Mouse (Mus musculus) urinary bladder, postnatal 10 days (tissue): ENCODE results near the gene Slc35a3.
"Not testable (repeated sequence)": the region's sequence is repeated elsewhere in the genome, so short reads cannot be mapped to it uniquely, and the experiment has no call there.

ENCODE experiments used
- DNase-seq: peaks from one replicate; pipeline ENCODE4 v3.0.0; 2022; ENCODE audit warnings: low spot score

The Slc35a3 gene

GRCm38 (mm10) chr3:116712436-116712881, at the start of gene Slc35a3:
Slc35a3 (minus strand) TSS chr3:116712831.
- no peak for DNase-seq

DNA sequence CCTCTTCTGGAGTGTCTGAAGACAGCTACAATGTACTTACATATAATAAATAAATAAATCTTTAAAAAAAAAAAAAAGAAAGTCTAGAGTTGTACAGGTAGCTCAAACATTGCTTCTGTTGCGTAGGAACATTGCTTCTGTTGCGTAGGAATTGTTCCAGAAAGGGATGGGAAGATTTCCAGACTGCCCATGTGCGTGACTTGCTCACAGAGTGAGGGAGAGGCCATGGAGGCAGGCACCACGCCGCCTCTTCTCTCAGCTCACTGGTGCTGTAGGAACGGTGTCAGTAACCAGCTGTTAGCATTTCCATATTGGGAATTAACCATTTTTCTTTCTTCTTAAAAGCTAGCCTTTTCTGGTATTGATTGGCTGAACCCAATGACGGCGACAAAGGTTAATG, 40.2 kb upstream of the Slc35a3 start:
- DNase-seq, result no peak

GRCm38 (mm10) chr3:116751191-116751860, 38.7 kb upstream of the Slc35a3 start:
- no peak for DNase-seq

DNA sequence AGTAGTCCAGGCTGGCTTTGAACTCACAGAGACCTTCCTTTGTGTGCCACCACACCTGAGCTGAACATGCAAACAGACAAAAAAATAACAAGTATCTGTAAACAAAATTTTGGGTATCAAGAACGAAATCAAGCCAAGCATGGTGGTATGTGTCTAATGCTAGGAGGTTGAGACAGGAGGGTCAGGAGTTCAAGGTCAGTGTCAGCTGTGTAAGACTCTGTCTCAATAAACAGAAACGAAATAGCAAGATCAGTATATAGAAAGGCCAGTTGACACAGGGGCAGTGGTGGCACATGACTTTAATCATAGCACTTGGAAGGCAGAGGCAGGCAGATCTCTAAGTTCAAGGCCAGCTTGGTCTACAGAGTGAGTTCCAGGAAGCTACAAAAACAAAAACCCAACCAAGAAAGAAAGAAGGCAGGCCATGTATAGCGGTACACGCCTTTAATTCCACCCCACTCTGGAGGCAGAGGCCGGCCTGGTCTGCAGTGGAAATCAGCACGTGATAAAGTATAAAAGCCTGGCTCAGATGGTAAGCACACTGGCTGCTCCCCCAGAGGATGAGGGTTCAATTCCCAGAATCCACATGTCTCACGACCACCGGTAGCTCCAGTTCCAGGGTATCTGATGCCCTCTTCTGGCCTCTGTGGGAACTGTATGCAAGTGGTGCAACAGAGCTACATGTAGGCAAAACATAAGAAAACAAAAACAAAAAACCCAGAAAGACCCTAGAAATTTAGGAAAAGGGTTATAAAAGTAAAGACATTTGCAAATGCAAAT, 36.0 kb upstream of the Slc35a3 start:
- DNase-seq, result no peak

DNA sequence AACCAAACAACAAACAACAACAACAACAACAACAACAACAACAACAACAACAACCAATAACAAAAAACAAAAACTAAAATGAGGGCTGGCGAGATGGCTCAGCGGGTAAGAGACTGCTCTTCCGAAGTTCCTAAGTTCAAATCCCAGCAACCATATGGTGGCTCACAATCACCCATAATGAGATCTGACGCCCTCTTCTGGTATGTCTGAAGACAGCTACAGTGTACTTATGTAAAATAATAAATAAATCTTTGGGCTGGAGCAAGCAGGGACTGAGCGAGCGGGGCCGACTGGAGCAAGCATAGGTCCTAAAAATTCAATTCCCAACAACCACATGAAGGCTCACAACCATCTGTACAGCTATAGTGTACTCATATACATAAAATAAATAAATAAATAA, 35.0 kb upstream of the Slc35a3 start:
- not testable (repeated sequence) for DNase-seq

DNA sequence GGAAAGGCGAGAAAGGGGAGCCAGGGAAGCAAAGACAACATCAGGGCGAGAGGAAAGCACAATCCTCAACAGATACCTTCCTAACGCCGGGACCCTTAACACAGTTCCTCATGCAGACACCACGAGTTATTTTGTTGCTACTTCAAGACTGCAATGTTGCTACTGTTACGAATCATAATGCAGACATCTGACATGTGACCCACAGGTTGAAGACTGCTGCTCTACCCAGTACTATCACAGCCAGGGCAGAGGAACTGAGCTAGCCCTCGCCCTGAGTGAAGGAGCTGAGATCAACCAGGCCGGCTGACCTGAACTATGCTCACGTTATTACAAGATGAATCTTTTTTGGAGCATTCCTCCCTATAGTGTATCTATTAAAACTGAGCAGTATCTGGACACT, 28.3 kb upstream of the Slc35a3 start:
- no peak for DNase-seq

DNA sequence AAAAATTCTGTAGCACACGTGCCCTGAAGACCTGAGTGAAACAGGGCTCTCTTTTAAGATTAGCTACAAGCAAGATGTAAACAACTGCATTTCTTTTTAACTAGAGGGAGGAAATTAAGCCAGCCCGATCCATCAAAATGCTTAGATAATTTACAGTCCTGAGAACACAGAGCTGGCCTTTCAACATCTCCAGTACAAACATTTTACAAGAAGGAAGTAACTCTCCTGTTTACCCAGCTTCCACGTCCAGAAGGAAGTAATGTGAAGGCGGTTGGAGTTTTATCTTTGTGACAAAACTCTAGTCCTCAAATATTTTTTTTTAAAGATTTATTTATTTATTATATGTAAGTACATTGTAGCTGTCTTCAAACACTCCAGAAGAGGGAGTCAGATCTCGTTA, 27.5 kb upstream of the Slc35a3 start:
- no peak for DNase-seq

DNA sequence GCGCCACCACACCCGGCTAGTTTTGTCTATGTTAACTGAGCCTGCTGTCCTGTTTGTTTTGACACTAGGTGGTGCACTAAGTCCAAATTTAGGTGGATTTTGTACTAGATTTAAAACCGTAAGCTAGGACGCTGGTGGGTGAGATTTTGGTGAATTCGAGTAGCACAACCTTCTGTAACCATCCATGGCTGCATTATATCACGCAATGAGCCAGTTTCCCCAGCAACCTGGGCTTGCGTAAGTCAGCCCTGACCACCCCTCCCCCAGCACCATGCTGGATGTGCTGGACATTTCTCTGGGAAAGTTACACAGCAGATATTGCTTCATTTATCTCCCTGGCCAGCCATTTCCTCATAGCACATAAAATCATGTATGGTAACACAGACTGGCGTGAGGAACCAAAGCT, 24.7 kb upstream of the Slc35a3 start:
- no peak for DNase-seq

DNA sequence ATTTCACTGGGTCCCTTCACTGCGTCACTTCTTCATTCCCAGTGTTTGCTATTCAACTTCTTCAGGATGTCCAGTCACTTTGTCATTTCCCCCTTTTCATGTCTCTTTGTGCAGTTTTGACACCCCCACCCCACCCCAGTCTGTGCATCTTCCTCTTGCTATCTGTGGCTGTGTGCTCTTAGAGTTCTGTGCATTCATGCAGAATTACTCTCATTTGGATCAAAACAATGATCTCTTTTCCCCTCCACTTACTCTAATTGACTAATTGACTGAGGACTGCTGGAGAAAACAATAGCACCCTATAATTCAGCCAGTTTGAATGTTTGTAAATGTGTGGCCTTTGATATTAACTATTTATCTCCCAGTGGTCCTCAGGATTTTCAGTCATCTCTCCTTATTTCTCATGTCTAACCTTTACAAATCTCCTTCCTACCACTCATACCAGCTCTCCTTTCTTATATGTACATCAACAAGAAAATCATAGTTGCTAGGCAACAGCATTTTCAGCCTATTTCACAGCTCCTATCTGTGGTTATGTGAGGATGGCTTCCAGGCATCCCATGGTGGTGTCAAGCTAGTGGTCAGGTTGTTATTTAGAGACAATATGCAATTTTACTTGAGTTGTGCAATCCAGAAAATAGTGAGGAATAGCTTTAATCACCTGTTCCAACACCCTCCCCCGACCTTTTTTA, 17.0 kb upstream of the Slc35a3 start:
- no peak for DNase-seq

DNA sequence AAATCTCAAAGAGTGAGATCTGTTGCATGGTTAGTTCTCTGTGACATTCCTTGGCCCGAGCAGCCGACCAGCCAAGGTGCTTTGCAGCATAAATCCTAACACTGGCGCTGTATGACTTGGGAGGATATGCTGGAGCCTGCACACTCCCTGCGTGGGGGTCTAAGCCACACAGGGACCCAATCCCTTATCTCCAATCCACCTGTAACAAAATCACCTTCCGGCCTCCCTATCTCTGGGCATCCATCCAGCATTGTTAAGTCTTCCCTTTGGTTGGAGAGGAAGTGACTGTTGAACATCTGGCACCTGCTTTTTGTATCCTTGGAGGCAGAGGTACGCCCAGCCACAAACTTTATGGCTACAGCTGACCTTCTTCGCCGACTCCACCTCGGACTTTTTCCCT, 14.2 kb upstream of the Slc35a3 start:
- DNase-seq, result no peak

- DNase-seq, result no peak
These were observed 11.2 kb upstream of the Slc35a3 start for GRCm38 (mm10) chr3:116723496-116724481.

- no peak for DNase-seq
These were observed 10.3 kb upstream of the Slc35a3 start for GRCm38 (mm10) chr3:116722980-116723379.

DNA sequence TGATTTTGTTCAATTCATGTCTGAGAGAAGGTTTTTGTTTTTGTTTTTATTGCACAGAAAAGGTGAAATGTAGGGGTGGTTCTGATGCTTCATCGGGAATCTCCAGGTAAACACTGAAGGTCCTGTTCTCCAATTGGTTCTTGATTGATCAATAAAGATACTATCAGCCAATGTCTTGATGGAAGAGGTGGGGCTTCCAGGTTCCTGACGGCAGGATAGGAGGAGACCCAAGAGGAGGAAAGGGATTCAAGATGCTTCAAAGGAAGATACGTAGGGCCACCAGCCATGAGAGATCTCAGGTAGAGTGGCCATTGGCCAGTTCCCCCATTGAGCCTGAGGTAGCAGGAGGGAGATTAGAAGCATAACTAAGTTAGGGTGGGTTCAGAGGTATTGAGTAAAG, 6.3 kb upstream of the Slc35a3 start:
- DNase-seq, result no peak

DNA sequence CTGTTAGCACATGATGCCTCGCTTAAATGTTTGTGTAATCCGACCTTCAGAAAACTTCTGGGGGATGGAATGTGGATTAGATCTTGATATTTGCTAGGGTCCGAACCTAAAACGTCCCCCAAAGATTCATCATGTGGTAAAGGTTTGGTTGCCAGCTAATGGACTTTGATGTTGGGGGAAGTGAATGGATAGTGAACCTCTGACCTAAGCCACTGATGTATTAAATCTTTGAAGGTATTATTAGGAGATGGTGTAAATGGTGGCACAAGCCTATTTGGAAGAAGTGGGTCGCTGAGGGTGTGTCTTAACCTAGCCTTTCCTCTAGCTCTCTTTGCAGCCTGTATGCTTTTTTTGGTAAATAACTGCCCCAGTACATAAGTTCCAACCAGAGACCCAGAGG, 400 bp upstream of the Slc35a3 start:
- no peak for DNase-seq

DNA sequence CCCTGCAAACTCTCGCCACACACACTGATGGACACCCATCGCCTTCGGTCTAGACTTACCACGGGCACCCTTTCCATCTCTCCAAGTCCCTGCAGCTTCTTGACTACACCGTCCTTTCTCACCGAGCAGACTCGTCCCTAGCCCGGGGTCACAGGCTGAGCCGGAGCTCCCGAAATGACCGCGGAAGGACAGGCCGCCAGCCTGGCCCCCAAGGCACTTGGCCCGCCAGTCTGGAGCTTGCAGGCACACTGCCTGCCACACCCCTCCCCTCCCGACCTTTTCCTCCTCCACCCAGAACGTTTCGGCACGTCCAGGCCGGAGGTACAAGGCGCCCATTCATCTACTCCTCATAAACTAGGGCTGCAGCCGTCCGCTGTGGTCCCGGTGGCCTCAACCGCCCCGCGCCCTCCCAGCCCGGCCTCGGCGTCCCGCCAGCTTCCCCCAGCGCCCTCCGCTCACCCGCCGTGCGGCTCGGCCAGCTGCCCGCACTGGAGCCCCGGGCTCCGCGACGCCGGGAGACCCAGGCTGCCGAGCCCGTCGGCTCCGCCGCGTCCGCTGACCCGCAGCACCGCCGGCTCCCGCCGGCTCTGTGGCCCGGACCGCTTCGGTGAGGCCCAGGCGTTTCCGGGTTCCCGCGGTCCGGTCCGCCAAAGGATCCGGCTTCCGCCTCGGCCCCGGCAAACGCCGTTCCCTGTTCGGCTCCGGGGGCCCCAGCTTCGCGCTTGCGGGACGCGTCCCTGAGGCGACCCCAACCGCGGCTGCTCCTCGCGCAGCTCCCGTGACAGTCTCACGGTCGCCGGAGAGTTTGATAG, 801 bp downstream of the Slc35a3 start:
- DNase-seq, result peak; percentile 27

- no peak for DNase-seq
These were observed 1.7 kb downstream of the Slc35a3 start for GRCm38 (mm10) chr3:116710941-116711340.

DNA sequence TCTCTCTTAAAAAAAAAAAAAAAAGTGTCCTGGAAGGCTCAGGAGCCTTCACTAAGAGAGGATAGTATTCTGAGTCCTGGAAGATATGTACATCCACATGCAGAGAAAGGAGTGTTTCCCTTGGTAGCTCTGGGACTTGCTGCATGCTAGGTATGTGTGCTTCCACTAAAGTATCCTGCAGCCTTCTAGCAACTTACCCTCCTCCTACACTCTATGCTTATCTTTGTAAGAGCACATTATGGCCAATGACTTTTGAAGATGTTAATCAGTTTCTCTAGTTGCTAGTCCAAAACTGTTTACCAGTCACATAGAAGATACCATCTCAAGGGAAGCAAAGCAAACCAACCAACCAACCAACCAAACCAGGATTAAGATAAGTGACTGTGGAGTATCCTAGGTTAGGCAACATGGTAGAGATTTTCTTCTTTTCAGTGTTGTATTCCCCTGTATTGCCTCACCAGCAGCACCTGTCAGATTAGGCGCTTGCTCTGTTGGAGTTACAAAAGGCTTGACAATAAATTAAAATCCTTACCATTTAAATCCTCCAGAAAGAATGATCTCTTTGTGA, 6.9 kb downstream of the Slc35a3 start:
- no peak for DNase-seq

DNA sequence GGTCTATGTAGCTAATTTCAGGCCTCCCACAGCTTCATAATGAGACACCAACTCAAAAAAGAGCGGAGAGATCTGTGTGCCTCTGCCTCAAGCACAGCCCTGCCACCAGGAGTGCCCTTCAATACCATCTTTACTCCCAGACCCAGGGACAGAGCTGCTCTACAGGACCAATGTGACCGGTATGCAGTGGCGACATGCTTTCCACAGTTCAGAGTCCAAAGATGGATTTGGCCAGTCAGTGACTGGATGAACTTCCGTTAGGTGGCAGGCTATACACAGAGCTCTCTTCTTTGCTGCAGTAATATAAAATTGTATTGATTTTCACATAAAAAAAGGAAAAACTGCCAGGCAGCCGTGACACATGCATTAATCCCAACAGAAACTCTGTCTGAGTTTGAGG, 8.8 kb downstream of the Slc35a3 start:
- no peak for DNase-seq

DNA sequence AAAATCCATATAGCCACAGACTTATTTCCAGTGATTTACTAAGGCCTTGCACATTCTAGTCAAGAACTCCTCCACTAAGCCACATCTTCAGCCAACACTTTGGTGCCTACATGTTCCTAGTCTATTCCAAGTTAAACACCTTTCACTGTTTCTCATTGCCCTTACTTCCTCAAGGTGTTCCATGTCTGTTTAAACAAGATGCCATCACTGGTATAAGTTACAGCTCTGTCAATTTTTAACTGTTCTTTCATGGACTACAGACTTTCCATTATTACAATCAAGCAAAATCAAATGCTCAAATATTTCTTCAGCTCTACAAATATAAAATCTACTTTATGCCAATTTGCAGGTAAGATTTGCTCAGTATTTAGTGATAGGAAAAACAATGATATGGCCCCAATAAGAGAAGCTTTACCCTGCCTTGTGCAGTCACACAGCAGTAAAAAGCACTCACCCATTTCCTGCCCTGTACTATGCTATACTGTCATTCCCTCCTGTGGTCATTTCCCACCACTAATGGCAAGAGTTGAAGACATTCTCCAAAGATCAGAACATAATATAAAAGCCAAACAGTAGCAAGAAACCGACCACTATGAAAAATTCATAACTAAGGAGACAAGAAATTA, 9.9 kb downstream of the Slc35a3 start:
- DNase-seq, result no peak

DNA sequence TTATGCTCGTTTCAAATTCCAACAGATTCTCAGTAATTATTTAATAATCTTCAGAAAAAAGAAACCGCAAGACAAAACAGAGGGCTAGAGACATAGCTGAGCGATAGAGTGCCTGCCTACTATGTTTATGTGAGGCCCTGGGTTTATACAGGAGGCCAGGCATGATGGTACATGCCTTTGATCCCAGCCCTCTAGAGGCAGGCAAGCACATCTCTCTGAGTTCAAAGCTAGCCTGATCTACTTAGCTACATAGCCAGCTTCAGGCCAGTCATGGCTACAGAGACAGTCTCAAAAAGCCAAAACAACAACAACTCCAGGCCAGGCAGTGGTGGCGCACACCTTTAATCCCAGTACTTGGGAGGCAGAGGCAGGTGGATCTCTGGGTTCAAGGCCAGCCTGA, 11.0 kb downstream of the Slc35a3 start:
- no peak for DNase-seq
